Mouse (Mus musculus) spleen, postnatal 10 days (tissue): Measurements from ENCODE around the gene Tff2.
A peak's percentile ranks its signal among the peaks of the same experiment; 100 is the strongest.

ENCODE experiments used
- DNase-seq, 2 experiments: peaks; one replicate each; pipeline ENCODE4 v3.0.0; 2021 to 2022; ENCODE audit warnings: low spot score in 2 of 2

Tff2 gene

GRCm38 (mm10) chr17:31136291-31136690 lies 7.8 kb downstream of the Tff2 start:
- DNase-seq = no peak

GRCm38 (mm10) chr17:31134913-31135312 lies 9.2 kb downstream of the Tff2 start:
- no peak for DNase-seq

GRCm38 (mm10) chr17:31133776-31134175 lies 10.3 kb downstream of the Tff2 start:
- no peak for DNase-seq

- no peak for DNase-seq
Observed at GRCm38 (mm10) chr17:31131269-31131821, 12.7 kb downstream of the Tff2 start.

GRCm38 (mm10) chr17:31129452-31129851 lies 14.6 kb downstream of the Tff2 start, which contains the start of gene Tff3:
Tff3 (minus strand) TSS chr17:31129646.
- DNase-seq = no peak

- DNase-seq = no peak
Observed at GRCm38 (mm10) chr17:31128708-31129318, 15.3 kb downstream of the Tff2 start.

- DNase-seq = no peak
Observed at GRCm38 (mm10) chr17:31125548-31126266, 18.4 kb downstream of the Tff2 start.

- DNase-seq = peak; percentile 55 to 78
Observed at GRCm38 (mm10) chr17:31121975-31122374, 22.1 kb downstream of the Tff2 start.

- DNase-seq = peak; percentile 67 to 85
Observed at GRCm38 (mm10) chr17:31119429-31119828, 24.7 kb downstream of the Tff2 start.

GRCm38 (mm10) chr17:31117946-31118345 lies 26.1 kb downstream of the Tff2 start:
- DNase-seq = no peak

- no peak for DNase-seq
Observed at GRCm38 (mm10) chr17:31116063-31116462, 28.0 kb downstream of the Tff2 start.

GRCm38 (mm10) chr17:31113191-31113856 lies 30.8 kb downstream of the Tff2 start:
- DNase-seq = no peak

GRCm38 (mm10) chr17:31108388-31108787 lies 35.7 kb downstream of the Tff2 start:
- no peak for DNase-seq

- no peak for DNase-seq
Observed at GRCm38 (mm10) chr17:31103823-31104222, 40.3 kb downstream of the Tff2 start.

GRCm38 (mm10) chr17:31103007-31103570 lies 41.0 kb downstream of the Tff2 start:
- DNase-seq = no peak

GRCm38 (mm10) chr17:31098788-31099187 lies 45.3 kb downstream of the Tff2 start:
- DNase-seq = no peak

- DNase-seq = no peak
Observed at GRCm38 (mm10) chr17:31096893-31097292, 47.2 kb downstream of the Tff2 start.

GRCm38 (mm10) chr17:31095570-31095969 lies 48.5 kb downstream of the Tff2 start:
- DNase-seq = no peak

- no peak for DNase-seq
Observed at GRCm38 (mm10) chr17:31094781-31095180, 49.3 kb downstream of the Tff2 start.
